Mouse (Mus musculus): ENCODE results near the gene Selenbp2.
"Not testable (repeated sequence)": the region's sequence is repeated elsewhere in the genome, so short reads cannot be mapped to it uniquely, and the experiment has no call there.

DNA sequence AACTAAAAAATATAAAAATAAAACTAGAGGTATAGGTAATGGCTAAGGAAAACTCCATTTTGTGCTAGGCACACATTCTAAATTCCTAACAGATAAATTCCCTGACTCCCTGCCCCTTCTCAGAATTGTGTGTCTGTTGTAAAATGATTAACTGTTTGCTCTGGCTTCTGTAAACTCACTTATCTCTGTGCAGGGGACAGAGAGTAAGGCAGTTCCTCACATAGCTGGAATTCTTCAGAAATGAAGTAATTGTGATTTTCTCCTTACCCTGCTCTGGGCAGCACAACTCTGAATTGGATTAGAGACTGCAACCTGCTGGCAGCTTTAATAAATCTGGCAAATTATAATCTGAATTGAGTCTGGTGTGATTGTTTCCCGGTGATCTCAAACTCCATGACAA lies 24.9 kb downstream of the Selenbp2 start:
- not testable (repeated sequence) for TF ChIP-seq CTCF, EP300 (IDR thresholded peaks at IDR 0.05; ENCODE audit: low read depth)

Data from heart, postnatal 0 days (tissue).